In genomic region chr12:85660855-85661254, GRCm38 (mm10) we compare ENCODE assay signal across 24 mouse cellular contexts. TPM values are rescaled to one million over a fixed set of nuclear protein-coding genes. Genes with fewer than 3 reads are reported as not detected.
DNase-seq lines count a peak whose midpoint lies in the region; ATAC-seq and TF ChIP-seq lines count a peak whose summit lies in the region.
"Had no signal": no experiment of that assay in that cellular context is flagged by ENCODE, and none has a peak within 500 bp of the region (broad histone marks: within the 10 kb centered on the region; RNA-seq: fewer than 3 reads in every experiment).

No protein-coding gene starts in this region.

- no peaks in the 10 kb centered on the region for H3K36me3 ChIP-seq in thymus, adult 2 months (ENCODE audit: control insufficient read depth, insufficient read depth, low read length)
- H3K36me3 ChIP-seq: embryonic facial prominence, embryonic 15.5 days; forebrain, embryonic 10.5 days; liver, embryonic 15.5 days; midbrain, embryonic 15.5 days; stomach, embryonic 15.5 days had no signal

- no peak for TF ChIP-seq CTCF in thymus, adult 2 months (IDR thresholded peaks at IDR 0.05; ENCODE audit: borderline replicate concordance, control insufficient read depth, extremely low read depth, insufficient read depth, low read length, poor library complexity)

- H3K27me3 ChIP-seq in thymus, adult 2 months (ENCODE audit: control insufficient read depth, insufficient read depth, low read length): no peaks in the 10 kb centered on the region
- H3K27me3 ChIP-seq: embryonic facial prominence, embryonic 15.5 days; midbrain, embryonic 15.5 days; stomach, embryonic 15.5 days had no signal

- WGBS in thymus, adult 2 months: 6% methylated on average over 12 of the region's 12 CpGs

- peak overlapping the region; percentile 30 for H3K27ac ChIP-seq in thymus, adult 2 months (ENCODE audit: control insufficient read depth, insufficient read depth, low read length)
- H3K27ac ChIP-seq: embryonic facial prominence, embryonic 15.5 days; forebrain, embryonic 10.5 days; hindbrain, postnatal 0 days; liver, embryonic 15.5 days; midbrain, embryonic 15.5 days; stomach, embryonic 15.5 days had no signal

- peak; percentile 65 for DNase-seq in A20 (ENCODE audit: low read depth, low spot score)
- peak; percentile 30 for DNase-seq in thymus, adult 2 months
- no peak for DNase-seq in right cerebral cortex, postnatal 4 days
- no peak for DNase-seq in urinary bladder, postnatal 10 days (ENCODE audit: low spot score)
- no peak for DNase-seq in cerebellum, postnatal 14 days
- DNase-seq: adrenal gland, postnatal 14 days; cerebellum, adult 9-11 months; embryo, embryonic 11 days; gastrocnemius, postnatal 14 days; heart, postnatal 36 days; kidney, adult 9 months; kidney, postnatal 36 days; layer of hippocampus, adult 9-11 months had no signal

- no peak overlapping the region for H3K4me3 ChIP-seq in thymus, adult 2 months (ENCODE audit: control insufficient read depth, insufficient read depth, low read length)
- H3K4me3 ChIP-seq: embryonic facial prominence, embryonic 15.5 days; forebrain, embryonic 10.5 days; liver, embryonic 15.5 days; megakaryocyte, embryonic 14.5 days; midbrain, embryonic 15.5 days; stomach, embryonic 15.5 days had no signal

- no peak for TF ChIP-seq POLR2A in thymus, adult 2 months (IDR thresholded peaks at IDR 0.05; ENCODE audit: control insufficient read depth, extremely low read depth, insufficient read depth, low read length, poor library complexity)

- ATAC-seq in CD4-positive, CD25-positive, alpha-beta regulatory T cell, adult 4 months: peak; percentile 81
- peak; percentile 51 to 65 for ATAC-seq in hematopoietic stem cell, adult 5-6 weeks (replicated peaks in 1 of 2; ENCODE audit: insufficient read depth in 1 of 2, low FRiP score in 2 of 2, low TSS enrichment in 1 of 2, low read depth in 1 of 2, poor library complexity in 2 of 2, severe bottlenecking in 2 of 2)
- ATAC-seq in frontal cortex, adult (ENCODE audit: low TSS enrichment): no peak
- ATAC-seq: hindbrain, postnatal 0 days; lung, postnatal 0 days; midbrain, embryonic 15.5 days had no signal

- peaks cover 19% of the 10 kb centered on the region for H3K4me1 ChIP-seq in thymus, adult 2 months (replicated peaks; ENCODE audit: control insufficient read depth, insufficient read depth, low read length)
- H3K4me1 ChIP-seq: liver, embryonic 15.5 days; midbrain, embryonic 15.5 days; stomach, embryonic 15.5 days had no signal

RNA-seq across cellular contexts. Expression of gene Batf, which starts 25.6 kb away (rescaled TPM):
- polyA plus RNA-seq in CD4-positive, CD25-positive, alpha-beta regulatory T cell, adult 4 months (2017; shearing (Covaris generic)): 100 to 1,000 TPM; 162 to 234 TPM
- 45.5 and 46.4 TPM in 2 replicates for total RNA-seq in hematopoietic stem cell, adult 5-6 weeks (2017)
- 13.3 and 14.9 TPM in 2 replicates for polyA plus RNA-seq in thymus, adult 2 months (2012; rRNA removed)
- total RNA-seq: hindbrain, postnatal 0 days had no signal

Comparison
In these comparisons a context has a peak if more than half of its experiments do, and no peak if none do; other contexts are left out.
1. DNase-seq: peak in A20 (single experiment) and thymus, adult 2 months (single experiment); none in right cerebral cortex, postnatal 4 days (single experiment), urinary bladder, postnatal 10 days (single experiment) and cerebellum, postnatal 14 days (0 of 2).
2. RNA of gene Batf, which starts 25.6 kb away (polyA plus RNA-seq): 162 to 234 TPM in CD4-positive, CD25-positive, alpha-beta regulatory T cell, adult 4 months; 13.3 to 14.9 TPM in thymus, adult 2 months; every median in the first group is over 10 times any median in the second.